Mouse (Mus musculus) lung, embryonic 15.5 days (tissue): ENCODE results near the gene Igsf21. TPM values are rescaled to one million over a fixed set of nuclear protein-coding genes. Genes with fewer than 3 reads are reported as not detected.

Experiments
- ATAC-seq: fragments of 200-750 bp; cut with Nextera tagmentation; 2 replicates; pipeline ENCODE4 v1.8.0; 2017; ENCODE audit warnings: moderate number of reproducible peaks, borderline replicate concordance; ENCODE audit not compliant: low FRiP score, low TSS enrichment; ENCODE audit errors: extremely low read depth
- H3K27ac ChIP-seq: fragments of 300-500 bp; sonication (generic); 2 replicates; pipeline ENCODE4 v1.5.1; 2015; ENCODE audit warnings: moderate library complexity, mild to moderate bottlenecking, inconsistent platforms
- H3K27me3 ChIP-seq: fragments of 300-500 bp; sonication (generic); 2 replicates; pipeline ENCODE4 v1.6.1; 2015; ENCODE audit warnings: inconsistent platforms
- H3K36me3 ChIP-seq: fragments of 300-500 bp; sonication (generic); 2 replicates; pipeline ENCODE4 v1.6.1; 2015; ENCODE audit warnings: inconsistent platforms
- H3K4me1 ChIP-seq: fragments of 300-500 bp; sonication (generic); 2 replicates; pipeline ENCODE4 v1.6.1; 2015; ENCODE audit warnings: inconsistent platforms
- H3K4me2 ChIP-seq: fragments of 300-500 bp; sonication (generic); 2 replicates; pipeline ENCODE4 v1.6.1; 2015; ENCODE audit warnings: inconsistent platforms, mild to moderate bottlenecking, moderate library complexity
- H3K4me3 ChIP-seq: fragments of 300-500 bp; sonication (generic); 2 replicates; pipeline ENCODE4 v1.5.1; 2015; ENCODE audit warnings: mild to moderate bottlenecking, inconsistent platforms
- H3K9ac ChIP-seq: fragments of 300-500 bp; sonication (generic); 2 replicates; pipeline ENCODE4 v1.6.1; 2015; ENCODE audit warnings: inconsistent platforms
- H3K9me3 ChIP-seq: fragments of 300-500 bp; sonication (generic); 2 replicates; pipeline ENCODE4 v1.6.1; 2016; ENCODE audit warnings: inconsistent platforms
- WGBS: fragments of 180-500 bp; shearing (Covaris S2); methylation state at CpG from one replicate; pipeline ENCODE4 v1.1.7; 2015; 5-methylcytosine and 5-hydroxymethylcytosine counted together
- polyA plus RNA-seq: library from polyadenylated mRNA; unstranded; fragments of >200 nt; fragmentation: Nextera tagmentation; extraction: Ambion mirVana; gene quantifications from 2 replicates; pipeline ENCODE4 v1.2.1, GENCODE M21; 2015

Igsf21 gene
- polyA plus RNA-seq, 1 experiment from 2014 or later = 0.39 TPM

- Histone ChIP-seq H3K27me3 (no peaks in the 10 kb centered on the region), H3K4me3 (no peak overlapping the region), H3K4me1 (no peaks in the 10 kb centered on the region), H3K9ac (no peak overlapping the region), H3K9me3 (no peaks in the 10 kb centered on the region), H3K27ac (no peak overlapping the region), H3K4me2 (no peak overlapping the region), H3K36me3 (no peaks in the 10 kb centered on the region)
- 67% methylated on average over 8 of the region's 8 CpGs for WGBS
- ATAC-seq = no peak
Observed at GRCm38 (mm10) chr4:140187404-140188145, 59.0 kb downstream of the Igsf21 start.

DNA sequence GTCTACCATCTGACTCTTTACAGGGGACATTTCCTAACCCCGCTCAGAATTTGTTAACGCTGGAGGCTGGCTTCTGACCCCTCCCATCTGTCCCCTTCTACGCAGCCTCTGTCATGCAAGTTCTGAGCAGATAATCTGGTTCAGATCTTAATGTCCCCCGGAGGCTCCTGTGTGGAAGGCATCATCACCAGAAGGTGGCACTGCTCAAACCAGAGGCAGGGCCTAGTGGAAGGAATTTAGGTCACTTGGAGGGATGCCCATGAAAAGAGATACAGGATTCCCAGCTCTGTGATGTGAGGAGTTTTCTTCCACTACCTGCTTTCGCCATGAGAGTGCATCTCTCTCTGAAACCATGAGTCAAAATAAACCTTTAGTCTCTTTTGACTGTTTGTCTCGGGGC, 67.0 kb downstream of the Igsf21 start:
- H3K4me3 ChIP-seq = no peak overlapping the region
- ATAC-seq = no peak
- 68% methylated on average over 6 of the region's 6 CpGs for WGBS
- no peak overlapping the region for H3K4me2 ChIP-seq
- H3K4me1 ChIP-seq = peaks cover 4% of the 10 kb centered on the region; the same call in 1 of the 2 replicates
- no peaks in the 10 kb centered on the region for H3K9me3 ChIP-seq
- H3K9ac ChIP-seq = no peak overlapping the region
- no peaks in the 10 kb centered on the region for H3K36me3 ChIP-seq
- no peak overlapping the region for H3K27ac ChIP-seq
- H3K27me3 ChIP-seq = no peaks in the 10 kb centered on the region

GRCm38 (mm10) chr4:140177055-140177454, 69.5 kb downstream of the Igsf21 start:
- no peaks in the 10 kb centered on the region for H3K27me3 ChIP-seq
- no peaks in the 10 kb centered on the region for H3K36me3 ChIP-seq
- H3K9me3 ChIP-seq = no peaks in the 10 kb centered on the region
- no peak overlapping the region for H3K4me2 ChIP-seq
- no peak overlapping the region for H3K9ac ChIP-seq
- H3K4me1 ChIP-seq = peaks cover 8% of the 10 kb centered on the region; the same call in 1 of the 2 replicates
- H3K4me3 ChIP-seq = no peak overlapping the region
- 83% methylated on average over 6 of the region's 6 CpGs for WGBS
- no peak for ATAC-seq
- H3K27ac ChIP-seq = no peak overlapping the region

GRCm38 (mm10) chr4:140173746-140174399, 72.7 kb downstream of the Igsf21 start:
- Histone ChIP-seq H3K4me1 (0 out of 2 replicates have a peak, but pooled peaks cover 4% of the 10 kb centered on the region), H3K4me2 (no peak overlapping the region), H3K9me3 (no peaks in the 10 kb centered on the region), H3K4me3 (no peak overlapping the region), H3K27ac (no peak overlapping the region), H3K27me3 (no peaks in the 10 kb centered on the region), H3K9ac (no peak overlapping the region), H3K36me3 (no peaks in the 10 kb centered on the region)
- WGBS = 22% methylated on average over 13 of the region's 13 CpGs
- no peak for ATAC-seq

DNA sequence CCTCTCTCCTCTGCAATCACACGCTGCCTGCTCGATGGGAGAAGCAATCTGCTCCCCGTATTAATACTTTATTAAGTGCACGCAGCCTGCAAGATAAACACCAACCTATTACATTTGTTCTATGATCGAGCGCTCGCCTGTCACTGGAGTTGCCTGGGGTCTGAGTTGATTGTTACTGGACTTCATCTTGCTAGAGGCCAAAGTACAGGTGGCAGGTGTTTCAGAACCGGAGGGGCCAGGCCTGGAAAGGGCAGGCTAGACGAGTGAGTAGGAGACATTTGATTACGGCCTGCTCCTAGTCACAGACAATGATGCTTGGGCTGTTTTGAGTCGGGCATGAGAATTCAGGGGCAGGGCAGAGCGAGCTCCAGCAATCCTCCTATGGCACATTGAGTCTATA, 73.5 kb downstream of the Igsf21 start:
- H3K4me2 ChIP-seq = no peak overlapping the region
- no peaks in the 10 kb centered on the region for H3K27me3 ChIP-seq
- 61% methylated on average over 12 of the region's 12 CpGs for WGBS
- H3K36me3 ChIP-seq = no peaks in the 10 kb centered on the region
- no peak overlapping the region for H3K9ac ChIP-seq
- H3K4me3 ChIP-seq = no peak overlapping the region
- ATAC-seq = no peak
- H3K27ac ChIP-seq = no peak overlapping the region
- no peaks in the 10 kb centered on the region for H3K9me3 ChIP-seq
- 0 out of 2 replicates have a peak, but pooled peaks cover 4% of the 10 kb centered on the region for H3K4me1 ChIP-seq

DNA sequence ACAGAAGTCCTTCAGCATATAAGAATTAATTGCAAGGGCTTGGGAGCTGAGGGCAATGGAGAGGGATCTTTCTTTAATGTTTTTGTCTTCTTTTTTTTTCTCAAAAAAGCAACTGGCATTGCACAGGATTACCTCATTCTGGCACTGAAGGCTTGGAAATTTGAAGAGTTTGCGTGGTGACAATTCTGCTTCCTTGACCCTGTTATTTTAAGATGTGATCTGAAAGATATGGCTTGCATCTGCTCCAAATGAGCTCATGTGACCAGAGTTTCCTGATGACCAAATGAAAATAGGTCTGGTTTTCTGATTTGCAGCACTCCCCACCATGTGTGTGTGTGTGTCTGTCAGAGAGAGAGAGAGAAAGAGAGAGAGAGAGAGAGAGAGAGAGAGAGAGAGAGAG, 74.7 kb downstream of the Igsf21 start:
- no peaks in the 10 kb centered on the region for H3K36me3 ChIP-seq
- H3K4me3 ChIP-seq = no peak overlapping the region
- 0 out of 2 replicates have a peak, but pooled peaks cover 4% of the 10 kb centered on the region for H3K4me1 ChIP-seq
- 48% methylated on average over 1 of the region's 1 CpGs for WGBS
- no peaks in the 10 kb centered on the region for H3K9me3 ChIP-seq
- H3K27ac ChIP-seq = no peak overlapping the region
- ATAC-seq = no peak
- H3K4me2 ChIP-seq = no peak overlapping the region
- H3K27me3 ChIP-seq = no peaks in the 10 kb centered on the region
- H3K9ac ChIP-seq = no peak overlapping the region

GRCm38 (mm10) chr4:140171189-140171588, 75.4 kb downstream of the Igsf21 start:
- Histone ChIP-seq H3K36me3 (no peaks in the 10 kb centered on the region), H3K4me3 (no peak overlapping the region), H3K9me3 (no peaks in the 10 kb centered on the region), H3K9ac (no peak overlapping the region), H3K27ac (no peak overlapping the region), H3K27me3 (no peaks in the 10 kb centered on the region), H3K4me1 (0 out of 2 replicates have a peak, but pooled peaks cover 4% of the 10 kb centered on the region), H3K4me2 (no peak overlapping the region)
- ATAC-seq = no peak

GRCm38 (mm10) chr4:140165851-140166250, 80.7 kb downstream of the Igsf21 start:
- H3K36me3 ChIP-seq = no peaks in the 10 kb centered on the region
- no peaks in the 10 kb centered on the region for H3K4me1 ChIP-seq
- H3K27me3 ChIP-seq = no peaks in the 10 kb centered on the region
- ATAC-seq = no peak
- 66% methylated on average over 7 of the region's 7 CpGs for WGBS
- H3K4me3 ChIP-seq = no peak overlapping the region
- H3K9ac ChIP-seq = no peak overlapping the region
- no peaks in the 10 kb centered on the region for H3K9me3 ChIP-seq
- H3K27ac ChIP-seq = no peak overlapping the region
- H3K4me2 ChIP-seq = no peak overlapping the region

GRCm38 (mm10) chr4:140164662-140165061, 81.9 kb downstream of the Igsf21 start:
- ATAC-seq = no peak
- H3K4me3 ChIP-seq = no peak overlapping the region
- H3K9me3 ChIP-seq = no peaks in the 10 kb centered on the region
- H3K9ac ChIP-seq = no peak overlapping the region
- 82% methylated on average over 9 of the region's 9 CpGs for WGBS
- no peak overlapping the region for H3K4me2 ChIP-seq
- H3K4me1 ChIP-seq = no peaks in the 10 kb centered on the region
- H3K36me3 ChIP-seq = no peaks in the 10 kb centered on the region
- no peak overlapping the region for H3K27ac ChIP-seq
- H3K27me3 ChIP-seq = no peaks in the 10 kb centered on the region

- no peaks in the 10 kb centered on the region for H3K27me3 ChIP-seq
- no peaks in the 10 kb centered on the region for H3K4me1 ChIP-seq
- no peak overlapping the region for H3K4me2 ChIP-seq
- no peak overlapping the region for H3K4me3 ChIP-seq
- no peaks in the 10 kb centered on the region for H3K36me3 ChIP-seq
- no peaks in the 10 kb centered on the region for H3K9me3 ChIP-seq
- no peak for ATAC-seq
- WGBS = 38% methylated on average over 3 of the region's 3 CpGs
- H3K9ac ChIP-seq = no peak overlapping the region
- H3K27ac ChIP-seq = no peak overlapping the region
Observed at GRCm38 (mm10) chr4:140159617-140160016, 87.0 kb downstream of the Igsf21 start.

GRCm38 (mm10) chr4:140154899-140155463, 91.6 kb downstream of the Igsf21 start:
- no peaks in the 10 kb centered on the region for H3K36me3 ChIP-seq
- ATAC-seq = no peak
- H3K9me3 ChIP-seq = no peaks in the 10 kb centered on the region
- 46% methylated on average over 5 of the region's 5 CpGs for WGBS
- no peak overlapping the region for H3K9ac ChIP-seq
- H3K27ac ChIP-seq = no peak overlapping the region
- H3K4me1 ChIP-seq = no peaks in the 10 kb centered on the region
- H3K4me2 ChIP-seq = no peak overlapping the region
- H3K27me3 ChIP-seq = no peaks in the 10 kb centered on the region; the same call in 1 of the 2 replicates
- no peak overlapping the region for H3K4me3 ChIP-seq

DNA sequence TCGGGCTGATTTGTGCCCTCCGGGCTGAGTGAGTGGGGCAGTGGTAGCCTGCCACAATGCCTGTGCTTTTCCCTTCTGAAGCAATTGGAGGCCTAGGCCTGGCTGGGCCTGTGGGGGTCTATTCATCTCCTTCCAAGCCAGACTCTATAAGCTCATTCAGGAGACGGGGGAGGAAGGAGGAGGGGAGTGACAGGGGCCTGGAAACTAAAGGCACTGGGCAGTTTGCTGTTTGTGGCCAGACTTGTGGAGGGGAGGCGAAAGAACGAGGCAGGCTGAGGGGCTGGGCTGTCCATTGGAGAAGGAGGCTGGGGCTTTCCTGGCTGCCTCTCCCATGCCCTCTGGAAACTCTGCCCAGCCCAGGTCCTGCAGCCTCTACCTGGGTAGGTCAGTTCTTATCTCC, 92.1 kb downstream of the Igsf21 start:
- Histone ChIP-seq H3K27me3 (no peaks in the 10 kb centered on the region; the same call in 1 of the 2 replicates), H3K9ac (no peak overlapping the region), H3K4me1 (no peaks in the 10 kb centered on the region), H3K4me2 (no peak overlapping the region), H3K9me3 (no peaks in the 10 kb centered on the region), H3K36me3 (no peaks in the 10 kb centered on the region), H3K4me3 (no peak overlapping the region), H3K27ac (no peak overlapping the region)
- 67% methylated on average over 5 of the region's 5 CpGs for WGBS
- no peak for ATAC-seq
